Mouse (Mus musculus) urinary bladder, postnatal 25 days (tissue): Measurements from ENCODE around the gene Lipe.
"Not testable (repeated sequence)": the region's sequence is repeated elsewhere in the genome, so short reads cannot be mapped to it uniquely, and the experiment has no call there.

Source experiments
- DNase-seq: peaks from one replicate; pipeline ENCODE4 v3.0.0; 2022; ENCODE audit warnings: low spot score

Gene Lipe

GRCm38 (mm10) chr7:25398610-25399009 lies at the start of gene Lipe:
Lipe (minus strand) TSS chr7:25398710.
- no peak for DNase-seq

GRCm38 (mm10) chr7:25440816-25441153 lies 42.3 kb upstream of the Lipe start:
- no peak for DNase-seq

GRCm38 (mm10) chr7:25439978-25440815 lies 41.7 kb upstream of the Lipe start:
- no peak for DNase-seq

- DNase-seq = no peak
Measured at GRCm38 (mm10) chr7:25439124-25439822, 40.8 kb upstream of the Lipe start.

- DNase-seq = no peak
Measured at GRCm38 (mm10) chr7:25436704-25437103, 38.2 kb upstream of the Lipe start.

GRCm38 (mm10) chr7:25436226-25436625 lies 37.7 kb upstream of the Lipe start:
- no peak for DNase-seq

- no peak for DNase-seq
Measured at GRCm38 (mm10) chr7:25435546-25435851, 37.0 kb upstream of the Lipe start.

GRCm38 (mm10) chr7:25434654-25435545 lies 36.4 kb upstream of the Lipe start:
- no peak for DNase-seq

GRCm38 (mm10) chr7:25433781-25434560 lies 35.5 kb upstream of the Lipe start:
- DNase-seq = no peak

- no peak for DNase-seq
Measured at GRCm38 (mm10) chr7:25433007-25433541, 34.6 kb upstream of the Lipe start.

- no peak for DNase-seq
Measured at GRCm38 (mm10) chr7:25432381-25432780, 33.9 kb upstream of the Lipe start.

- no peak for DNase-seq
Measured at GRCm38 (mm10) chr7:25429886-25430784, 31.6 kb upstream of the Lipe start.

- DNase-seq = no peak
Measured at GRCm38 (mm10) chr7:25428321-25428720, 29.8 kb upstream of the Lipe start.

GRCm38 (mm10) chr7:25427144-25427543 lies 28.6 kb upstream of the Lipe start:
- no peak for DNase-seq

- not testable (repeated sequence) for DNase-seq
Measured at GRCm38 (mm10) chr7:25426380-25426779, 27.9 kb upstream of the Lipe start.

GRCm38 (mm10) chr7:25424429-25424828 lies 25.9 kb upstream of the Lipe start:
- peak; percentile 85 for DNase-seq

- no peak for DNase-seq
Measured at GRCm38 (mm10) chr7:25422286-25422841, 23.9 kb upstream of the Lipe start.

GRCm38 (mm10) chr7:25419943-25420342 lies 21.4 kb upstream of the Lipe start:
- DNase-seq = no peak

GRCm38 (mm10) chr7:25419536-25419935 lies 21.0 kb upstream of the Lipe start:
- DNase-seq = no peak

- no peak for DNase-seq
Measured at GRCm38 (mm10) chr7:25417597-25417996, 19.1 kb upstream of the Lipe start.
